Mouse (Mus musculus) activated CD4-positive, CD25-positive, alpha-beta regulatory T cell, adult 9 weeks (primary cell): ENCODE results near the gene Zfp235. TPM values are rescaled to one million over a fixed set of nuclear protein-coding genes. Genes with fewer than 3 reads are reported as not detected.

Source experiments
- polyA plus RNA-seq: library from polyadenylated mRNA; unstranded; fragments of 100-300 nt; shearing (Covaris generic); gene quantifications from one replicate; pipeline ENCODE4 v1.2.1, GENCODE M21; 2017

Gene Zfp235
- polyA plus RNA-seq: 19.9 TPM

GRCm38 (mm10) chr7:24133996-24134828 lies at the start of gene Zfp235:
Gene Zfp235, plus strand, starts transcription at chr7:24134169.

GRCm38 (mm10) chr7:24112156-24112856 lies 21.7 kb upstream of the Zfp235 start, which contains the start of gene Zfp112:
Gene Zfp112, plus strand, starts transcription at chr7:24112314.

GRCm38 (mm10) chr7:24174618-24175336 lies 40.8 kb downstream of the Zfp235 start, which contains the start of gene Zfp114:
Gene Zfp114, plus strand, starts transcription at chr7:24175060.

Other genes starting within 250 kb of the Zfp235 start
- gene Vmn1r178, start 242.2 kb upstream of the Zfp235 start, polyA plus RNA-seq: not detected
- gene Vmn1r179, start 207.2 kb upstream of the Zfp235 start, polyA plus RNA-seq: not detected
- not detected for gene Vmn1r180, start 183.5 kb upstream of the Zfp235 start, polyA plus RNA-seq
- gene Vmn1r181, start 159.6 kb upstream of the Zfp235 start, polyA plus RNA-seq: not detected
- not detected for gene V1rd19, start 132.5 kb upstream of the Zfp235 start, polyA plus RNA-seq
- 0.05 TPM for gene Vmn1r183, start 80.9 kb upstream of the Zfp235 start, polyA plus RNA-seq
- 35.7 TPM for gene Zfp180, start 52.2 kb upstream of the Zfp235 start, polyA plus RNA-seq
- 1.1 TPM for gene Zfp112, start 21.9 kb upstream of the Zfp235 start, polyA plus RNA-seq
- gene Zfp114, start 40.9 kb downstream of the Zfp235 start, polyA plus RNA-seq: 1.7 TPM
- gene Zfp111, start 77.3 kb downstream of the Zfp235 start, polyA plus RNA-seq: 1.3 TPM
- 6.4 TPM for gene Zfp109, start 103.4 kb downstream of the Zfp235 start, polyA plus RNA-seq
- 0.76 TPM for gene Zfp108, start 120.6 kb downstream of the Zfp235 start, polyA plus RNA-seq
- 4.7 TPM for gene Zfp93, start 136.3 kb downstream of the Zfp235 start, polyA plus RNA-seq
- 27.2 TPM for gene Zfp61, start 167.1 kb downstream of the Zfp235 start, polyA plus RNA-seq
- 13.6 TPM for gene Zfp94, start 182.5 kb downstream of the Zfp235 start, polyA plus RNA-seq
- gene Tescl, start 199.8 kb downstream of the Zfp235 start, polyA plus RNA-seq: not detected
- not detected for gene Lypd5, start 215.0 kb downstream of the Zfp235 start, polyA plus RNA-seq
- gene Kcnn4, start 236.1 kb downstream of the Zfp235 start, polyA plus RNA-seq: 147 TPM